Mouse (Mus musculus) fibroblast of lung, adult 2 months (primary cell): ENCODE data around the gene Nrm.
A peak's percentile ranks its signal among the peaks of the same experiment; 100 is the strongest.

ENCODE experiments used
- DNase-seq: peaks from one replicate; pipeline ENCODE4 v3.0.0-alpha.2; 2011; ENCODE audit warnings: low read depth

The Nrm gene

GRCm38 (mm10) chr17:35905587-35905986 is 44.5 kb downstream of the Nrm start:
- DNase-seq = no peak

GRCm38 (mm10) chr17:35907609-35908008 is 46.5 kb downstream of the Nrm start:
- DNase-seq = no peak

- no peak for DNase-seq
These were observed 48.2 kb downstream of the Nrm start for GRCm38 (mm10) chr17:35909186-35909918.

DNA sequence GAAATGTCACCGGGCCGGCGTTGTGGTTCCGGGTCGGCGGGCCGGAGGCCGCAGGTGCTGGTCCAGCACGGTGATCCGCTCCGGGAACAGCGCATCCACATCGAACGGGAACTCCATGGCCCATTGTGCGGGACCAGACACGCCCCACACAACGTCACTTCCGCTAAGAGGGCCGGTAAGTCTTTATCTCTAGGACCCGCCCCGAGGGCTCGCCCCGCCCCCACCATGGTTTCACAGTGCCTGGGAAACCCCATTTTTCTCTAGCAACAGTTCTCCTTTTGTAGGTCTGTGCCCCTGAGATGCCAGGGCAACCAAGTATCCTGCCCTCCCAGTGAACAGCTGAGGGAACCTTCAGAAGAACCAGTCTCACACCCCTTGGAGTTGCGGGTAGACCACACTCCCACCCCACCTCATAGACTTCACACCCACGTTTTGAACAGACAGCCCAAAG is 48.8 kb downstream of the Nrm start, which contains the start of gene Atat1:
Gene Atat1, minus strand, starts transcription at position 157 of the 451 bp plus-strand sequence.
- DNase-seq = peak; percentile 68

DNA sequence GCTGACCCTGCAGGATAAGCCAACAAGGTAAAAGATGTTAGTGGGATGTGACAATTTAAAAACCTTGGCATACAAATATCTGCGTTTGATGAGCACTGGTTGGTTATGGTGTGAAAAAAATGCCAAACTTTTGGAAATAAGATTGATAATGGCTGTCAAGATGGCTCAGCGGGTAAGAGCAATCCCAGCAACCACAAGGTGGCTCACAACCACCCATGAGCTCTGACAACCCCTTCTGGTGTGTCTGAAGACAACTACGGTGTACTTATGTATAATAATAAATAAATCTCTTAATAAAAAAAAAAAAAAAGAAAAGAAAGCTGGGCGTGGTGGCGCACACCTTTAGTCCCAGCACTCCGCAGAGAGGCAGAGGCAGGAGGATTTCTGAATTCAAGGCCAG is 53.9 kb downstream of the Nrm start:
- DNase-seq = no peak
